Mouse (Mus musculus) olfactory bulb, adult 2 months (tissue): ENCODE measurements around the gene Stx3. TPM values are rescaled to one million over a fixed set of nuclear protein-coding genes. Genes with fewer than 3 reads are reported as not detected.
A peak's percentile ranks its signal among the peaks of the same experiment; 100 is the strongest.

ENCODE experiments used
- H3K27ac ChIP-seq: fragments of 200-500 bp; 2 replicates; pipeline ENCODE4 v1.5.1; 2012; ENCODE audit warnings: low read depth, low read length; ENCODE audit not compliant: insufficient read depth
- H3K4me1 ChIP-seq: fragments of 200-500 bp; 2 replicates; pipeline ENCODE4 v1.6.1; 2012; ENCODE audit warnings: low read length; ENCODE audit not compliant: control insufficient read depth, insufficient read depth
- H3K4me3 ChIP-seq: fragments of 200-500 bp; 2 replicates; pipeline ENCODE4 v1.5.1; 2012; ENCODE audit warnings: mild to moderate bottlenecking, low read depth, low read length, moderate library complexity; ENCODE audit not compliant: insufficient read depth
- CTCF ChIP-seq: fragments of 200-500 bp; IDR thresholded peaks from 2 replicates; pipeline ENCODE4 v1.5.1; 2012; ENCODE audit warnings: low read depth, mild to moderate bottlenecking, low read length, moderate library complexity; ENCODE audit not compliant: insufficient read depth
- POLR2A ChIP-seq: fragments of 200-500 bp; IDR thresholded peaks from 2 replicates; pipeline ENCODE4 v1.6.1; 2012; ENCODE audit warnings: mild to moderate bottlenecking, low read depth, low read length, moderate library complexity; ENCODE audit not compliant: insufficient read depth
- WGBS: fragments of 180-500 bp; shearing (Covaris S2); methylation state at CpG from one replicate; pipeline ENCODE4 v1.1.7; 2018; 5-methylcytosine and 5-hydroxymethylcytosine counted together
- polyA plus RNA-seq: library from polyadenylated mRNA; stranded (reverse); fragments of >200 nt; gene quantifications from 2 replicates; pipeline ENCODE4 v1.2.4, GENCODE M21; 2012; ENCODE audit warnings: low replicate concordance; ENCODE audit not compliant: missing spikeins, insufficient read depth, insufficient read length

Stx3 gene
- polyA plus RNA-seq, 1 experiment: not detected

DNA sequence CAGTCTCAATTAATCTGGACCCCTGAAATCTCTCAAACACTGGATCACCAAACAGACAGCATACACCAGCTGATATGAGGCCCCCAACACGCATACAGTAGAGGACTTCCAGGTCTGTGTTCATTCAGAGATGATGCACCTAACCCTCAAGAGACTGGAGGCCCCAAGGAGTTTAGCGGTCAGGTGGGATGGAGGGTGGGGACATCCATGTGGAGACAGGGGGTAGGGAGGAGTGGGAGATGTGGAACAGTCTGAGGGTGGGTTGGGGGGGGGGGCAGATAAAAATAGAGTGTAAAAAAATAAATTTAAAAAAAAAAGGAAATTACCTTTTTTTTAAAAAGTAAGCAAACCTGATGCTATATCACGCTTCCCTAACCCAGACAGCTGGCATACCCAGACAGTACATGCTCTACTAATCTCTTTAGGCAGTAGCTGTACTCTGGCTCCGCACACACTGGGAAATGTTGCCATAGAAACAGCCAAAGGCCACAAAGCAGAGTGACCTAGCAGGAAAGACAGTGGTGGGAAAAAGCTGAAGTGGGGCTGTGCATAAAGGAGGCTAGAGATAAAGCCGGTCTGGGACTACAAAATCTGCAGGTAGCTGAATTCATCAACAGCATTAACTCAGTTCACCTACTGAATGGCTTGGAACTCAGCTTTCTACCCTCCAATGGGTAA, 7.4 kb downstream of the Stx3 start:
- TF ChIP-seq CTCF: no peak
- TF ChIP-seq POLR2A: no peak
- Histone ChIP-seq H3K4me1 (peaks cover 2% of the 10 kb centered on the region; the same call in 1 of the 2 replicates), H3K4me3 (no peak overlapping the region), H3K27ac (no peak overlapping the region)
- 48% methylated on average over 5 of the region's 5 CpGs for WGBS

DNA sequence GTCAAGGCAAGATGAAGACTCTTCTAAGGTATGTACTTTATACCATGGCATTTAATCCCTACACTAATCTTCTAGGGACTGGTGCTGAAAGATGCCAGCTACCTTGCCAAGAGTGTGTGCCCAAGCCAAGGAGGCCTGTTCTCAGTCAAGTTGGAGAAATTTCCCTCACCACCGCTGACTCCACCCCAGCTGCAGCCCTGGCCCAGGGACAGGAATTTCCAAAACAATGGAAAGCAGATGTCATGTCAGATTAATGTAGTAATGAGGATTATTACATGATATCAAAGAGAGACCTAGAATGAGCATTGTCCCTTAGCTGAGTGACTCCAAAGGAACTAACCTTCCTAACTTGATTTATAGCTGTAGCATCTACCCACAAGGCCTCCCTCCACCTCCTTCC, 8.3 kb downstream of the Stx3 start:
- Histone ChIP-seq H3K4me3 (no peak overlapping the region), H3K27ac (no peak overlapping the region), H3K4me1 (peaks cover 2% of the 10 kb centered on the region; the same call in 1 of the 2 replicates)
- no peak for TF ChIP-seq POLR2A
- no peak for TF ChIP-seq CTCF
- WGBS: 69% methylated on average over 1 of the region's 1 CpGs

DNA sequence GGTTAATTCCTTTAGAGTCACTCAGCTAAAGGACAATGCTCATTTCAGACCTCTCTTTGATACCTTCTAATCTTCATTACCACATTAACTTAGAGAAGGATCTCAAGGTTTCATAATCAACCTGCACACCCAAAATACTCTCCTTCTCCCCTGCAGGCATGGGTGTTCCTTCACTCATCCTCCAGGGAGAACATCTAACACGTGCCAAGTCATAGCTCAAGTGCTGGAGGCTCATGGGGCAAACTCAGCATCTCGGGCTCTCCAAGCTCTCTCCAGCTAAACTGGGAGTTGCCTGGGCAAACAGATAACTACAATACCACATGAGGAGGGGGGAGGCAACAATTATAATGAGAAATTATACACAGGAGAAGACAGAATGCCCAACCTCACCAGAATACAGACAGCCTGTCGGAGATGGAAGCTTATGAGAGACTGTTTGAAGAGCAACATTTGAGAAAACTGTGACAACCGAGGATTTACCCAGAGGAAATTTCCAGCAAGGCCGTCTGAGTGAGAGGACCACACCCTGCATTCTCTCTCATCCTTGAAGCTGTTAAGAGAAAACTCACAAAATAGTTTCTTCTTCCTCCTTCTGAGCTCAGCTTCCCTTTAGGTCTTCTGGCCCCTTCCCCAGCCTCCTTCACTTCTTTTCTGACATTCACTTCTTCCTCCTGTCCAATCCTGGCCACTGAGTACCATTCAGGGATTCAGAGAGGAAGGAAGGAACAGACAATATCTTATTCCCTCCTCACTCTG, 9.0 kb downstream of the Stx3 start:
- Histone ChIP-seq H3K4me3 (no peak overlapping the region), H3K4me1 (peaks cover 2% of the 10 kb centered on the region; the same call in 1 of the 2 replicates), H3K27ac (no peak overlapping the region)
- WGBS: 84% methylated on average over 5 of the region's 5 CpGs
- TF ChIP-seq CTCF (no peak), POLR2A (no peak)

DNA sequence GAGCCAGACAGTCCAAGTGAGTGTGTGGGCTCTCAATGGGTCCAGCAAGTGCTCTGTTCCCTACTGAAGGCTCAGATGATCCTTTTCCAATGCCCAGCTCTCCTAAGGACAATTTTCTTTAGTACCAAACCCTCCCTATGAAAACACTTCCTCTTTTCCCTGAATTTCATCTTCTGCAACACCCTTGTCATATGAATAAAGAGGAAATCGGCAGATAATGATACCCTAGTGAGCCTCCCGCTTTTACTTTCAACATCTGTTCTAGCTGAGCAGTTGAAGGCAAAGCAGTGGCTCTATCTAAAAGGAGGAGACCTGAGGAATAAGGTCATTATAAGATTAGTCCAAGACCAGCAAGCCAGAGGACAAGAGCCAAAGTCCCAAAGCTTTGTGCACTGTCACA, 10.8 kb downstream of the Stx3 start:
- Histone ChIP-seq H3K27ac (no peak overlapping the region), H3K4me1 (no peaks in the 10 kb centered on the region), H3K4me3 (no peak overlapping the region)
- WGBS: 39% methylated on average over 2 of the region's 2 CpGs
- TF ChIP-seq CTCF: no peak
- TF ChIP-seq POLR2A: no peak

DNA sequence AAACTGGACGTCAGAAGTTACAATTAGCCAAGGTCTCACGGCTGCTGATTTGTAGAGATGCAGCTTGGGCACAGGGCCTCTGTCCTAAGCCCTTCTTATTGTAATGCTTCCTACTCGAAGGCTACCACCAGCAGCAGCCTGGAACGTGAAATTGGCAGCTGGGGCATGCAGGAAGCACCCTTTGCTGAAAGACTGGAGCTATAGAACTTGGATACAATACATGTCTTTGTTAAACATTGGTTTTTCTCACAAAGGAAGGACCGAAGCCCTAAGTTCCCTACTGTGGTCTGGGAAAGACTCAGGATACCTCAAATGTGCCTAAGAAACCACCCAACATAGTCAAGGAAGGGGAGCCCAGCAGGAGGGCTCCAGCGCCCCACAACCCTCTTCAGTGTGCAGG, 11.4 kb downstream of the Stx3 start:
- H3K4me3 ChIP-seq: no peak overlapping the region
- H3K4me1 ChIP-seq: no peaks in the 10 kb centered on the region
- WGBS: 43% methylated on average over 6 of the region's 6 CpGs
- H3K27ac ChIP-seq: no peak overlapping the region
- TF ChIP-seq POLR2A: no peak
- TF ChIP-seq CTCF: no peak

DNA sequence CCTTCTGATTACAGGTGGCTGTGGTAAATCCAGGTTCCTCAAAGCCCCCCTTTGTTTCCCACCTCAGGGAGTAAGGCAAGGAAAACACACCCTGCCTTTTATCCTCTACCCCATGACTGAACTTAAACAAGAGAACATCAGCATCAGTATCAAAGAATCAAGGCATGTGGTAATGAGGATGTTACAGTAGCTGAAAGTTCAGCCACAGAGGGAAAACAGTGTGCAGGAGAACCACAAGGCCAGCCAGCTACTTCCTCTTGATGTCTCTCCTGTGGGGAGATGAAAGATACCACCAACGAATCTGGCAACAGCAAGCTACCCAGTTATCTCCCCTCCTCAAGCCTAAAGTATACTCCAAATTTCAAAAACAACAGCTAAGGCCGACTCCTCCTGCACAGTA, 12.0 kb downstream of the Stx3 start:
- Histone ChIP-seq H3K4me3 (no peak overlapping the region), H3K4me1 (no peaks in the 10 kb centered on the region), H3K27ac (no peak overlapping the region)
- TF ChIP-seq CTCF (no peak), POLR2A (no peak)
- 70% methylated on average over 2 of the region's 2 CpGs for WGBS

DNA sequence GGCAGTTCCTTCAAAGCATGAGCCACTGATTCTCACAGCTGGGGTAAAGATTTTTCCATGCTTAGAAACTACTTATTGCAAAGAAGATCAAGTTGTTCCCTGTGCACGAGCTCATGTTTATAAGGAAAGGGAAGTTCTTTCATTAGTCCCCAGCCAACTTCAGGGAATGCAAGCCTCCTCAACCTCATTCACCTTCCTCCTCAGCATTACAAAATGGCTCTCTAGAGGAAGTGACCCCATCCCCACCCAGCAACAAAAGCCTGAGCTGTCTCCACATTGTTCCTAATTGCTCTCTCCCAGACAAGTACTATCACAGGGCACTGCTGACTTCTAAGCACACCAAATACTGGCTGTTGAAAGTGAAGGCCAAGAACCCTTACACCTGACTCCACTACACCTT, 14.8 kb downstream of the Stx3 start:
- no peaks in the 10 kb centered on the region for H3K4me1 ChIP-seq
- WGBS: 59% methylated on average over 1 of the region's 1 CpGs
- TF ChIP-seq CTCF (no peak), POLR2A (no peak)
- H3K27ac ChIP-seq: 0 out of 2 replicates have a peak overlapping the region, but pooled peaks have one; percentile 21
- no peak overlapping the region for H3K4me3 ChIP-seq

DNA sequence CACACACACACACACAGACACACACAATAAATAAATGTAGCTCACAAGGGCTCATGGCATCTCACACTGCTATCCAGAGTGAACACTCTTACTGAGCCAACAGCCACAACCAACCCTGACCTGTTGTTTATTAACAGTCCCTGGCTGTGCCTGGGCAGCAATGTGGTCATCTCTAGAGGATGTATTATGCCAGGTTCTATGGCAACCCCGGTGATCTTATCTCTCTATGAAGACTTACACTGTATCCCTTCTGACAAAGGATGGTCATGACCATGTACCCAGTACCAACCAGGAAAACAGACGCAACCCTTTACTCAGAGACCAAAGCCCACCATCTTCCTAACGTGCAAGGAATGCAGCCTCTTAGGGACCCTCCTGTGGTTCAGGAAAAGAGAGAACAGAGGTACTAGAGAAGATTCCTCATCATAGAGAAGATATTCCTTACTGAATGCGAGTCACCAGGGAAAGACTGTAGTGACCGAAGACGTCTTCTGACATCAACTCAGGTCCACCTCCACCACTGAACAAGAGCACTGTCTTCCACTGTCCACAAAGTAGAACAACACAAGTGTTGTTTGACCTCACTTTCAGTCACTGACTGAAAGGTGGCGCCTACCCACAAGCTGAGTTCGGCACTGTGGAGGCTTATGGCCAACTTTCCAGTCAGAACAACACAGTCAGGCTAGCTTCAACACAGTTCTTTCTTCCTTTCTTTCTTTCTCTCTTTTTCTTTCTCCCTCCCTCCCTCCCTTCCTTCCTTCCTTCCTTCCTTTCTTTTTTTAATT, 18.5 kb downstream of the Stx3 start:
- H3K4me1 ChIP-seq: no peaks in the 10 kb centered on the region
- WGBS: 72% methylated on average over 8 of the region's 8 CpGs
- no peak overlapping the region for H3K4me3 ChIP-seq
- no peak overlapping the region for H3K27ac ChIP-seq
- no peak for TF ChIP-seq POLR2A
- TF ChIP-seq CTCF: no peak

DNA sequence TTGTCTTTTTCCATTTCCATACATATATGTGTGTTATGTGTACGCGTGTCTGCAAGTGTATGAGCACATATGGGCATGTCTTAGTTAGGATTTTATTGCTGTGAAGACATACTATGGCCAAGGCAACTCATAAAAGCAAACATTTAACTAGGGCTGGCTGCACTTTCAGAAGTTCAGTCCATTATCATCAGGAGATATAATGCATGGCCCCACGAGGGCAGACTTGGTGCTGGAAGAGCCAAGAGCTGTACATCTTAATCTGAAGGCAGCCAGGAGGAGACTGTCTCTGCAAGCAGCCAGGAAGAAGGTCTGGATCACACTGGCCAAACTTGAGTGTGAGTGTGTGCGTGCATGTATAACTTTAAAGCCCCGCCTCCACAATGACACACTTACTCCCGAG, 24.8 kb downstream of the Stx3 start:
- WGBS: 91% methylated on average over 6 of the region's 6 CpGs
- no peak overlapping the region for H3K27ac ChIP-seq
- no peak overlapping the region for H3K4me3 ChIP-seq
- TF ChIP-seq POLR2A (no peak), CTCF (no peak)
- H3K4me1 ChIP-seq: no peaks in the 10 kb centered on the region
